Mouse (Mus musculus) kidney, postnatal 4 days (tissue): ENCODE data around the gene Il4i1.

ENCODE experiments used
- DNase-seq, 2 experiments: peaks; one replicate each; pipeline ENCODE4 v3.0.0; 2021; ENCODE audit warnings: mixed read lengths in 2 of 2

Gene Il4i1

GRCm38 (mm10) chr7:44849416-44850111 is 33.4 kb downstream of the Il4i1 start:
- peak; percentile 91 to 95 for DNase-seq

- peak; percentile 87 to 92 for DNase-seq
These were observed 34.0 kb downstream of the Il4i1 start for GRCm38 (mm10) chr7:44850146-44850545.

GRCm38 (mm10) chr7:44850789-44851624 is 34.8 kb downstream of the Il4i1 start:
- no peak for DNase-seq

- no peak for DNase-seq
These were observed 35.5 kb downstream of the Il4i1 start for GRCm38 (mm10) chr7:44851625-44852234.

GRCm38 (mm10) chr7:44852259-44853027 is 36.3 kb downstream of the Il4i1 start:
- DNase-seq = no peak

GRCm38 (mm10) chr7:44853065-44853464 is 36.9 kb downstream of the Il4i1 start:
- DNase-seq = no peak

GRCm38 (mm10) chr7:44853596-44854355 is 37.6 kb downstream of the Il4i1 start:
- DNase-seq = peak in 1 of 2 experiments; percentile 47

- peak; percentile 89 to 94 for DNase-seq
These were observed 38.3 kb downstream of the Il4i1 start for GRCm38 (mm10) chr7:44854356-44855031.

GRCm38 (mm10) chr7:44855036-44855435 is 38.8 kb downstream of the Il4i1 start:
- no peak for DNase-seq

GRCm38 (mm10) chr7:44856265-44856916 is 40.2 kb downstream of the Il4i1 start:
- DNase-seq = no peak

GRCm38 (mm10) chr7:44857042-44857552 is 40.9 kb downstream of the Il4i1 start, which contains the start of gene Pnkp:
Pnkp (plus strand) TSS chr7:44857139.
- peak; percentile 87 to 92 for DNase-seq

GRCm38 (mm10) chr7:44857905-44858304 is 41.7 kb downstream of the Il4i1 start:
- DNase-seq = peak; percentile 56 to 62

GRCm38 (mm10) chr7:44859896-44860295 is 43.7 kb downstream of the Il4i1 start:
- no peak for DNase-seq

GRCm38 (mm10) chr7:44860576-44861428 is 44.6 kb downstream of the Il4i1 start:
- DNase-seq = peak; percentile 89 to 91

- no peak for DNase-seq
These were observed 45.2 kb downstream of the Il4i1 start for GRCm38 (mm10) chr7:44861429-44861816.

GRCm38 (mm10) chr7:44862434-44862833 is 46.2 kb downstream of the Il4i1 start:
- no peak for DNase-seq

GRCm38 (mm10) chr7:44863210-44863609 is 47.0 kb downstream of the Il4i1 start:
- no peak for DNase-seq

GRCm38 (mm10) chr7:44863982-44864494 is 47.9 kb downstream of the Il4i1 start:
- no peak for DNase-seq
